Mouse (Mus musculus) erythroblast, embryonic 14.5 days (primary cell): ENCODE measurements around the gene Adora3.

Experiments
- GATA1 ChIP-seq: IDR thresholded peaks from 2 replicates; pipeline ENCODE4 v1.6.1; 2012; ENCODE audit warnings: low read length, inconsistent platforms, mixed read lengths
- TAL1 ChIP-seq: IDR thresholded peaks from 3 replicates; pipeline ENCODE4 v1.6.1; 2012; ENCODE audit warnings: low read length, inconsistent platforms, mixed read lengths

DNA sequence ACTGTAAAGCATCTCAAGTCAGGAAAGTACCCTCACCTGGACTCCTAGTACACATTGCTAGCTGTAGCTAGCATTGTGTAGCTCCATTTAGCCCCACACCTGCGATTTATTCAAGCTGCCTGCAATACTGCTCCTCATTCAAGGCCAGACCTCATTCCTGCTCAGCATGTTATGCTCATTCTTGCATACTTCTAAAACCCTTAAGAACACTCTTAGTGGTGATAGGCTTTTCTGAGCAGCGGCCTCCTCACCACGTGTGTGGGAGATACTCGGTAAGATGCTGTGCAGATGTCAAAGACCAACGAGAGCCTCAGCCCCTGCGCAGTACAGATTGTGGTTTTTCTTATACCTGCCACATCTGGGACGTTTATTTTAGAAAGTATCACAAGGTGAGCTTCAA is 59.2 kb downstream of the Adora3 start:
- TF ChIP-seq TAL1 (no peak), GATA1 (no peak)
